Comparison of ENCODE assay signal across 21 mouse cellular contexts in the genomic region with DNA sequence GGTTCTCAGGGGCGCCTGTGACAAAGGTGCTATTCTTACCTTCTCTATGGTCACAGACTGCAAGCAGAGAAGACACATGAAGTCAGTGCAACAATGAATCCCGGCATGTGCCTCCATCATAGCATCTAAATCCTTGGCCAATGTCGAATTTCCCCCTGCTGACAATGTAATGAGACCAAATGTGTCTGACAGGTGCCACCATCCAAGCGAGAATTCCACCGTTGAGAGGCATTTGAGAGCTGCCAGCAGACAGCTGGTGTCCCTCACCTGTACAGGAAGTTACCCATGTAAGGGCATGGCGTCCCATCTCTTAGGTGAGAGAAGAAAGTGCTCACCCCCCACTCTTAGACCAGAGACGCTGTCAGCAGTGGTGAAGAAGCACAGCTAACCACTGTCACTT. TPM values are rescaled to one million over a fixed set of nuclear protein-coding genes. Genes with fewer than 3 reads are reported as not detected.
DNase-seq lines count a peak whose midpoint lies in the region; ATAC-seq and TF ChIP-seq lines count a peak whose summit lies in the region.
"Had no signal": no experiment of that assay in that cellular context is flagged by ENCODE, and none has a peak within 500 bp of the region (broad histone marks: within the 10 kb centered on the region; RNA-seq: fewer than 3 reads in every experiment).

No protein-coding gene starts in this region.

- peaks cover 8% of the 10 kb centered on the region; the same call in 1 of the 2 replicates for H3K4me1 ChIP-seq in cerebellum, adult 2 months (ENCODE audit: control insufficient read depth, insufficient read depth, low read length)

- ATAC-seq in cerebellum, adult (ENCODE audit: insufficient number of reproducible peaks, low FRiP score, low TSS enrichment), result peak; percentile 75
- ATAC-seq: CD4-positive, CD25-positive, alpha-beta regulatory T cell, adult 4 months; forebrain, embryonic 15.5 days; hindbrain, embryonic 16.5 days had no signal

- H3K27ac ChIP-seq in cerebellum, adult 2 months (ENCODE audit: insufficient read depth, low read length), result peak overlapping the region; percentile 62
- H3K27ac ChIP-seq: embryonic facial prominence, embryonic 15.5 days; forebrain, embryonic 15.5 days; heart, embryonic 13.5 days; hindbrain, embryonic 12.5 days had no signal

- H3K4me3 ChIP-seq in cerebellum, adult 2 months (replicated peaks; ENCODE audit: insufficient read depth, low read depth, low read length), result no peak overlapping the region
- H3K4me3 ChIP-seq: embryonic facial prominence, embryonic 15.5 days; erythroblast, embryonic 14.5 days; forebrain, embryonic 15.5 days; heart, embryonic 13.5 days; hindbrain, embryonic 12.5 days had no signal

- H3K27me3 ChIP-seq in cerebellum, adult 2 months (ENCODE audit: control insufficient read depth, insufficient read depth, low read length), result no peaks in the 10 kb centered on the region
- H3K27me3 ChIP-seq: embryonic facial prominence, embryonic 15.5 days; forebrain, embryonic 15.5 days had no signal

- 10% methylated on average over 7 of the region's 7 CpGs for WGBS in cerebellum, adult 2 months

- peak; percentile 10; the same call in 1 of the 2 replicates for TF ChIP-seq POLR2A in cerebellum, adult 2 months (IDR thresholded peaks at IDR 0.05; ENCODE audit: borderline replicate concordance, insufficient read depth, low read length)

- no peak for DNase-seq in cerebellum, postnatal 4 days (ENCODE audit: low spot score in 2 of 2)
- peak; percentile 96 for DNase-seq in brain, adult 2 months (ENCODE audit: low read depth, low spot score)
- DNase-seq in cerebellum, adult 2 months, result peak; percentile 83 to 94
- peak; percentile 78 for DNase-seq in cerebellum, postnatal 10 days
- DNase-seq in thymus, adult 18-20 months, result no peak
- DNase-seq in embryo, embryonic 11 days, result no peak
- no peak for DNase-seq in ovary, adult 18-20 months (ENCODE audit: low spot score)
- DNase-seq: adrenal gland, postnatal 10 days; B cell, adult 2 months; gastrocnemius, postnatal 36 days; heart, adult 11 months; heart, postnatal 36 days; kidney, adult 11 months had no signal

- no peak for TF ChIP-seq CTCF in cerebellum, adult 2 months (IDR thresholded peaks at IDR 0.05; ENCODE audit: borderline replicate concordance, insufficient read depth, low read depth, low read length)

RNA-seq across cellular contexts. Expression of a gene that starts 4.1 kb away (rescaled TPM):
- polyA plus RNA-seq in cerebellum, adult 2 months (2012; rRNA removed), result 27.7 and 28.2 TPM in 2 replicates

RNA-seq across cellular contexts. Expression of a gene that starts 28.4 kb away (rescaled TPM):
- 9.9 and 12.2 TPM in 2 replicates for polyA plus RNA-seq in cerebellum, adult 2 months (2012; rRNA removed)

Comparison
In these comparisons a context has a peak if more than half of its experiments do, and no peak if none do; other contexts are left out.
1. DNase-seq: peak in brain, adult 2 months (single experiment), cerebellum, adult 2 months (2 of 2) and cerebellum, postnatal 10 days (2 of 2); none in cerebellum, postnatal 4 days (0 of 2), thymus, adult 18-20 months (0 of 2), embryo, embryonic 11 days (single experiment) and ovary, adult 18-20 months (single experiment).